14 mouse cellular contexts compared by ENCODE assay signal in genomic region chr10:67962496-67962895, GRCm38 (mm10). TPM values are rescaled to one million over a fixed set of nuclear protein-coding genes. Genes with fewer than 3 reads are reported as not detected.
DNase-seq lines count a peak whose midpoint lies in the region; ATAC-seq lines count a peak whose summit lies in the region.
"Had no signal": no experiment of that assay in that cellular context is flagged by ENCODE, and none has a peak within 500 bp of the region (broad histone marks: within the 10 kb centered on the region; RNA-seq: fewer than 3 reads in every experiment).

No protein-coding gene starts in this region.

- no peak overlapping the region for H3K4me3 ChIP-seq in forebrain, embryonic 12.5 days (replicated peaks)
- H3K4me3 ChIP-seq in forebrain, embryonic 11.5 days (ENCODE audit: low read depth, low read length) = no peak overlapping the region
- H3K4me3 ChIP-seq: limb, embryonic 10.5 days had no signal

- no peaks in the 10 kb centered on the region for H3K36me3 ChIP-seq in forebrain, embryonic 12.5 days (replicated peaks)
- H3K36me3 ChIP-seq in forebrain, embryonic 11.5 days (ENCODE audit: control insufficient read depth, insufficient read depth, low read length) = no peaks in the 10 kb centered on the region
- H3K36me3 ChIP-seq: limb, embryonic 10.5 days had no signal

- 29% methylated on average over 10 of the region's 10 CpGs for WGBS in forebrain, embryonic 12.5 days
- WGBS in forebrain, embryonic 11.5 days = 33% methylated on average over 10 of the region's 10 CpGs

- H3K9me3 ChIP-seq in forebrain, embryonic 12.5 days = no peaks in the 10 kb centered on the region
- H3K9me3 ChIP-seq in forebrain, embryonic 11.5 days (ENCODE audit: control insufficient read depth, low read length) = no peaks in the 10 kb centered on the region
- H3K9me3 ChIP-seq: limb, embryonic 10.5 days had no signal

- 0 out of 2 replicates have a peak overlapping the region, but pooled peaks have one; percentile 2 for H3K4me2 ChIP-seq in forebrain, embryonic 12.5 days
- no peak overlapping the region for H3K4me2 ChIP-seq in forebrain, embryonic 11.5 days (ENCODE audit: low read depth, low read length, severe bottlenecking)

- no peaks in the 10 kb centered on the region for H3K27me3 ChIP-seq in forebrain, embryonic 12.5 days
- no peaks in the 10 kb centered on the region for H3K27me3 ChIP-seq in forebrain, embryonic 11.5 days (ENCODE audit: control insufficient read depth, insufficient read depth, low read length)

- DNase-seq in forebrain, embryonic 11.5 days (ENCODE audit: low spot score) = no peak
- peak; percentile 14 to 15 for DNase-seq in right cerebral cortex, adult 2 months (ENCODE audit: low spot score in 2 of 2)
- no peak for DNase-seq in right cerebral cortex, postnatal 4 days
- peak; percentile 52 for DNase-seq in mesoderm, embryonic 11.5 days (ENCODE audit: low read depth, low spot score)
- no peak for DNase-seq in frontal cortex, postnatal 10 days (ENCODE audit: low spot score in 2 of 2)
- DNase-seq: gastrocnemius, postnatal 25 days; thymus, adult 2 months had no signal

- peaks cover 31% of the 10 kb centered on the region for H3K4me1 ChIP-seq in forebrain, embryonic 12.5 days
- no peaks in the 10 kb centered on the region; the same call in 1 of the 2 replicates for H3K4me1 ChIP-seq in forebrain, embryonic 11.5 days (replicated peaks; ENCODE audit: control insufficient read depth, insufficient read depth, low read length)
- H3K4me1 ChIP-seq: limb, embryonic 10.5 days had no signal

- H3K9ac ChIP-seq in forebrain, embryonic 12.5 days = no peak overlapping the region
- no peak overlapping the region for H3K9ac ChIP-seq in forebrain, embryonic 11.5 days (ENCODE audit: low read length)

- ATAC-seq in forebrain, embryonic 12.5 days (ENCODE audit: low FRiP score) = no peak
- no peak for ATAC-seq in forebrain, embryonic 11.5 days (replicated peaks; ENCODE audit: low FRiP score)
- ATAC-seq in activated CD4-positive, CD25-positive, alpha-beta regulatory T cell, adult 4 months = no peak
- ATAC-seq in monocyte, adult 5-6 weeks (replicated peaks; ENCODE audit: insufficient number of reproducible peaks, low FRiP score, low TSS enrichment, poor library complexity, severe bottlenecking) = no peak
- ATAC-seq: intestine, postnatal 0 days had no signal

- H3K27ac ChIP-seq in forebrain, embryonic 12.5 days = 0 out of 2 replicates have a peak overlapping the region, but pooled peaks have one; percentile 14
- no peak overlapping the region for H3K27ac ChIP-seq in forebrain, embryonic 11.5 days (ENCODE audit: low read depth, low read length)
- H3K27ac ChIP-seq: limb, embryonic 10.5 days had no signal

RNA-seq across cellular contexts. Expression of gene Rtkn2, which starts 16.9 kb away (rescaled TPM):
- polyA plus RNA-seq in forebrain, embryonic 12.5 days (2016; fragmentation: Nextera tagmentation; extraction: Ambion mirVana) = 29.1 and 29.4 TPM in 2 replicates
- polyA plus RNA-seq in forebrain, embryonic 11.5 days (2014; fragmentation: Nextera tagmentation; extraction: Ambion mirVana) = 28.5 and 30.4 TPM in 2 replicates
- 1 to 10 TPM in 1 of 2 experiments, under 1 TPM in 1; 0.23 to 1.6 TPM for polyA plus RNA-seq in activated CD4-positive, CD25-positive, alpha-beta regulatory T cell, adult 4 months (2017; shearing (Covaris generic))
- total RNA-seq in monocyte, adult 5-6 weeks (2017) = 0.76 TPM in 1 of 3 replicates, not detected in the others

RNA-seq across cellular contexts. Expression of gene Zfp365, which starts 50.0 kb away (rescaled TPM):
- 2.3 and 3.6 TPM in 2 replicates for polyA plus RNA-seq in forebrain, embryonic 12.5 days (2016; fragmentation: Nextera tagmentation; extraction: Ambion mirVana)
- polyA plus RNA-seq in forebrain, embryonic 11.5 days (2014; fragmentation: Nextera tagmentation; extraction: Ambion mirVana) = 3.4 and 3.8 TPM in 2 replicates
- 1 to 10 TPM; 3.0 to 5.2 TPM for polyA plus RNA-seq in activated CD4-positive, CD25-positive, alpha-beta regulatory T cell, adult 4 months (2017; shearing (Covaris generic))
- 0.29 to 0.48 TPM in 2 of 3 replicates, not detected in the other for total RNA-seq in monocyte, adult 5-6 weeks (2017)
- total RNA-seq: MEL had no signal
- polyA plus RNA-seq: liver, embryonic 16.5 days had no signal

Comparison
In these comparisons a context has a peak if more than half of its experiments do, and no peak if none do; other contexts are left out.
1. DNase-seq: peak in right cerebral cortex, adult 2 months (2 of 2) and mesoderm, embryonic 11.5 days (single experiment); none in forebrain, embryonic 11.5 days (single experiment), right cerebral cortex, postnatal 4 days (single experiment) and frontal cortex, postnatal 10 days (0 of 2).
2. RNA of gene Rtkn2, which starts 16.9 kb away (polyA plus RNA-seq): 29.1 to 29.4 TPM in forebrain, embryonic 12.5 days and 28.5 to 30.4 TPM in forebrain, embryonic 11.5 days; 0.23 to 1.6 TPM in activated CD4-positive, CD25-positive, alpha-beta regulatory T cell, adult 4 months; every median in the first group is over 10 times any median in the second.